Mouse (Mus musculus) kidney, embryonic 16.5 days (tissue): ENCODE measurements around the gene Bcl2. TPM values are rescaled to one million over a fixed set of nuclear protein-coding genes. Genes with fewer than 3 reads are reported as not detected.
A peak's percentile ranks its signal among the peaks of the same experiment; 100 is the strongest.

Experiments
- ATAC-seq: fragments of 200-750 bp; cut with Nextera tagmentation; 2 replicates; pipeline ENCODE4 v1.8.0; 2017; ENCODE audit warnings: moderate TSS enrichment; ENCODE audit not compliant: low FRiP score, low TSS enrichment
- H3K27ac ChIP-seq: fragments of 300-500 bp; sonication (generic); 2 replicates; pipeline ENCODE4 v1.5.1; 2014; ENCODE audit warnings: low read length
- H3K27me3 ChIP-seq: fragments of 300-500 bp; sonication (generic); 2 replicates; pipeline ENCODE4 v1.6.1; 2014; ENCODE audit warnings: low read length, control low read depth, mixed read lengths; ENCODE audit not compliant: insufficient read depth
- H3K36me3 ChIP-seq: fragments of 300-500 bp; sonication (generic); 2 replicates; pipeline ENCODE4 v1.6.1; 2014; ENCODE audit warnings: low read length, control low read depth, mixed read lengths; ENCODE audit not compliant: insufficient read depth
- H3K4me1 ChIP-seq: fragments of 300-500 bp; sonication (generic); 2 replicates; pipeline ENCODE4 v1.6.1; 2014; ENCODE audit warnings: low read length, control low read depth, mixed read lengths; ENCODE audit not compliant: insufficient read depth
- H3K4me2 ChIP-seq: fragments of 300-500 bp; sonication (generic); replicated peaks from 2 replicates; pipeline ENCODE4 v1.6.1; 2014; ENCODE audit warnings: low read depth, low read length
- H3K4me3 ChIP-seq: fragments of 300-500 bp; sonication (generic); 2 replicates; pipeline ENCODE4 v1.5.1; 2014; ENCODE audit warnings: mild to moderate bottlenecking, low read length
- H3K9ac ChIP-seq: fragments of 300-500 bp; sonication (generic); replicated peaks from 2 replicates; pipeline ENCODE4 v1.6.1; 2014; ENCODE audit warnings: low read length
- H3K9me3 ChIP-seq: fragments of 300-500 bp; sonication (generic); 2 replicates; pipeline ENCODE4 v1.6.1; 2016; ENCODE audit warnings: low read length, control low read depth
- WGBS: fragments of 180-500 bp; shearing (Covaris S2); extraction: QIAGEN DNeasy Blood & Tissue Kit; methylation state at CpG from one replicate; pipeline ENCODE4 v1.1.7; 2014; 5-methylcytosine and 5-hydroxymethylcytosine counted together
- polyA plus RNA-seq: library from polyadenylated mRNA; unstranded; fragments of >200 nt; fragmentation: Nextera tagmentation; extraction: Ambion mirVana; gene quantifications from 2 replicates; pipeline ENCODE4 v1.2.1, GENCODE M21; 2015

Gene Bcl2
- 20.4 and 28.2 TPM in 2 replicates for polyA plus RNA-seq

DNA sequence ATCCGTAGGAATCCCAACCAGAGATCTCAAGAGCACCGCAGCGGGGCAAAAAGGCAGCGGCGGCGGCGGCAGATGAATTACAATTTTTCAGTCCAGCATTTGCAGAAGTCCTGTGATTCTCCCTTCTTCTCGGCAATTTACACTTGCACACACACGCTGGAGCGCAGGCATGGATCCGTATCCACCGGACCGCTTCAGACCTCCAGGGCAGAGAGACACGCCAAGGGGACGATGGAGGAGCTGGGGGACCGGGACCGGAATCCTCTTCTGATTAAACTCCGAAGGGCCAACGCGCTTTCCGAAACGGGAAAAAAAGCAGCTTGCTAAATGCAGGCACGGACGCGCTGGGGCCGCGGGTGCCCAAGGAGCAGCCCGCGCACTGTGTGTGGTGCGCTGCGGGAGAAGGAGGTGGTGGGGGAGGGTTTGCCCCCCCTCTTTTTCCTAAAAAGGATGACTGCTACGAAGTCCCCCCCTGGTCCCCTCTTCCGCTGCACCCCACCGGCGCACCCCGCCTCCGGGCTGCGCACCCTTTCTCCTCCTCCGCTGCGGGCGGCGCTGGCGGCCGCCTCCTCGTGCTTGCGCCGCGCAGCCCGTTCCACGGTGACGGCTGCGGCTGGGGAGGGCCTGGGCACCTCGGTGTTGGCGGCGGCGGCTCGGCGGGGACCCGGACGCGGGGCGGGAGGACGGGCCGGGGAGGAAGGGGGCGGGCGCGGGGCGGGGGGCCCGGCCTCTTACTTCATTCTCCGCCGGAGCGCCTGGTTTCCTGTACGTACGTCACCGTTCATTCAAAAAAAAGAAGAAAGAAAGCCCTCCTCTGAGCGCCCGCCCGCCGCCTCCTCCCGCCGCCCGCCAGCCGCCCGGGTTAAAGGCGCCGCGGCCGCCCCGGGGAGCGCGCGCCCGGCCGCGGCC lies at the start of gene Bcl2:
Bcl2 (minus strand) TSS at position 654 of the 909 bp plus-strand sequence.
- under 1% methylated on average over 53 of the region's 95 CpGs for WGBS
- H3K4me2 ChIP-seq = peak within 1 kb of the TSS; percentile 92
- H3K27me3 ChIP-seq = no peaks in the 10 kb centered on the region
- peaks cover 40% of the 10 kb centered on the region for H3K4me1 ChIP-seq
- peak within 1 kb of the TSS; percentile 94 for H3K27ac ChIP-seq
- H3K4me3 ChIP-seq = peak within 1 kb of the TSS; percentile 84
- no peaks in the 10 kb centered on the region for H3K9me3 ChIP-seq
- no peaks in the 10 kb centered on the region for H3K36me3 ChIP-seq
- peak within 1 kb of the TSS; percentile 93 for H3K9ac ChIP-seq
- ATAC-seq = peak; percentile 75

- Histone ChIP-seq H3K9ac (no peak overlapping the region), H3K36me3 (peaks cover 1% of the 10 kb centered on the region; the same call in 1 of the 2 replicates), H3K27ac (no peak overlapping the region), H3K4me1 (peaks cover 16% of the 10 kb centered on the region), H3K27me3 (no peaks in the 10 kb centered on the region), H3K4me2 (0 out of 2 replicates have a peak overlapping the region, but pooled peaks have one; percentile 99), H3K4me3 (no peak overlapping the region), H3K9me3 (no peaks in the 10 kb centered on the region)
- no peak for ATAC-seq
- 84% methylated on average over 3 of the region's 3 CpGs for WGBS
Measured at GRCm38 (mm10) chr1:106760750-106761149, 46.7 kb upstream of the Bcl2 start.

DNA sequence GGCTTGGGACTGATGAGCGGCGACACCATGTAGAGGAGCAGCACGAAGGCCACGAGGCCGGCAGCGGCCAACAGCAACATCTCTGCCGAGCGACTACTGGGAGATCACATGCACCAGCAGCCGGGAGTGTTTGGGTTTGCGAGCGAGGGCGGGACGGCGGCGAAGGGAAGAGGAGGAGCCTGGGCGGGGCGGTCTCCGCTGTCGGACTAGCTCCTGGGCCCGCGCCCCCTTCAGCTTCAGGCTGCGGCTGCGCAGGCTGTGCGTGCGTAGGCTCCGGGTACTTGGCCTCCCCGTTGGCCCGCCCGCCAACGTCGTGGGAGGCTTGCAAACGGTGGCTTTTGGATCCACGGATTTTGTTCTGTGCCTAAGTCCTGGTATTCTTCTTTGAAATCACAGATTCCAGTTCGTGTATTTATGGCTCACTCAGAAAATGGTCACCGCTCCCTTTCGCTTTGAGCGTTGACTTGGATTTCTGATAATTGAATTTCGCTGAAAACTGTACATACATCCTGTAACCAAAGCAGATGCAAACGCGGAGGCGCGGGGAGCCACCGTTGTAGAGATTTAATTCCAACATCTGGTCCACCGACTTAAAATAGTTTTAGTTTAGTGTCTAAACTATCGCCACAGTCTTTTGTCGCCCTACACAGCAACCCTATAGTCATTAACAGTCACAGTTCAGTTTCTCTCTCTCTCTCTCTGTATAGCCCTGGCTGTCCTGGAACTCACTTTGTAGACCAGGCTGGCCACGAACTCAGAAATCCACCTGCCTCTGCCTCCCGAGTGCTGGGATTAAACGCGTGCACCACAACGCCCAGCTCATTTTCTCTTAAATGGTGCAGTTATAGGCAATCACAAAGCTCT lies 45.7 kb upstream of the Bcl2 start, which contains the start of gene Kdsr:
Kdsr (minus strand) TSS at position 156 of the 864 bp plus-strand sequence.
- Histone ChIP-seq H3K36me3 (peaks cover 6% of the 10 kb centered on the region; the same call in 1 of the 2 replicates), H3K9ac (peak within 1 kb of the TSS; percentile 83), H3K4me2 (peak within 1 kb of the TSS; percentile 99), H3K9me3 (no peaks in the 10 kb centered on the region), H3K27me3 (no peaks in the 10 kb centered on the region), H3K27ac (peak within 1 kb of the TSS; percentile 95), H3K4me1 (peaks cover 15% of the 10 kb centered on the region), H3K4me3 (peak within 1 kb of the TSS; percentile 76)
- 2% methylated on average over 50 of the region's 51 CpGs for WGBS
- peak; percentile 99 for ATAC-seq

- H3K36me3 ChIP-seq = peaks cover 6% of the 10 kb centered on the region; the same call in 1 of the 2 replicates
- H3K9ac ChIP-seq = peak overlapping the region; percentile 83
- peak overlapping the region; percentile 95 for H3K27ac ChIP-seq
- peak; percentile 79 for ATAC-seq
- WGBS = 1% methylated on average over 34 of the region's 34 CpGs
- no peaks in the 10 kb centered on the region for H3K27me3 ChIP-seq
- peak overlapping the region; percentile 99 for H3K4me2 ChIP-seq
- H3K4me3 ChIP-seq = peak overlapping the region; percentile 76
- H3K4me1 ChIP-seq = peaks cover 13% of the 10 kb centered on the region
- H3K9me3 ChIP-seq = no peaks in the 10 kb centered on the region
Measured at GRCm38 (mm10) chr1:106758734-106759571, 44.9 kb upstream of the Bcl2 start.

DNA sequence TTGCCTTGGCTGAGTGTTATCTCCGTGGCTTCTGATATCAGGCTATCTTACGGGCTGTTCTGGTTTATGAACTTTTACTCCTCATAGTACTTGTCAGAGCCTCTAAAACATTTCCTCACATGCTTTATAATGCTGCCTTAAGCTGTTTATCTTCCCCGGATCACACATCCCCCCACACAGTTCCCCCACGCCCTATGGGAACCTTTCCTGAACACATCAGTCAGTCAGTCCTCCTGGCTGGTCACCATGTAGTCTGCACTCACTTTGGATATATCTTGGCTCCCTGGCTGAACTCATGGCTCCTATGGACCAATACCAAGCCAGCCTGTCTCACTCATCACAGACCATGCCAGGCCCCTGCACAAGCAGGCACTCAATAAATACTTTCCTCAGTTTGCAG lies 42.6 kb upstream of the Bcl2 start:
- 57% methylated on average over 4 of the region's 4 CpGs for WGBS
- no peak overlapping the region for H3K27ac ChIP-seq
- no peaks in the 10 kb centered on the region for H3K9me3 ChIP-seq
- H3K4me3 ChIP-seq = no peak overlapping the region
- H3K9ac ChIP-seq = no peak overlapping the region
- H3K27me3 ChIP-seq = no peaks in the 10 kb centered on the region
- peaks cover 6% of the 10 kb centered on the region; the same call in 1 of the 2 replicates for H3K36me3 ChIP-seq
- H3K4me2 ChIP-seq = no peak overlapping the region
- H3K4me1 ChIP-seq = peaks cover 13% of the 10 kb centered on the region
- ATAC-seq = no peak

DNA sequence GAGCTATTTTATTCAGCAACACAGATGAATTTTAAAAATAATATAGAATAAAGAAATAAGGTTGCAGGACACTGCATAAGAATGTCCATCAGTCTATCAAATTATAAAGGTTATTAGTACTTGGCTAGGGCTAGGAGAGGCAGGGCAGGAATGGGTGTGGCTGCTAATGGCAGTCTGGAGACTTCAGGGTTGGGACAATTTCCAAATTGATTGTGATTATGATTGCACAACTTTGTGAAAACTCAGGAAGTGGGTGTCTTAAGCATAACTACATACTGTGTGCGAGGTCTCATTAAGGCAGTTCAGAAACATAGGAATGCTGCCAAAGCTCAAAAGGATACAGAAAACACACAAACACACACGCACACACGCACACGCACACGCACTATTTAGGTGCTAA lies 37.9 kb upstream of the Bcl2 start:
- no peaks in the 10 kb centered on the region; the same call in 1 of the 2 replicates for H3K4me1 ChIP-seq
- no peak for ATAC-seq
- peaks cover 9% of the 10 kb centered on the region for H3K36me3 ChIP-seq
- 91% methylated on average over 5 of the region's 5 CpGs for WGBS
- H3K9me3 ChIP-seq = no peaks in the 10 kb centered on the region
- H3K27me3 ChIP-seq = no peaks in the 10 kb centered on the region
- H3K9ac ChIP-seq = no peak overlapping the region
- no peak overlapping the region for H3K4me3 ChIP-seq
- H3K4me2 ChIP-seq = no peak overlapping the region
- no peak overlapping the region for H3K27ac ChIP-seq

DNA sequence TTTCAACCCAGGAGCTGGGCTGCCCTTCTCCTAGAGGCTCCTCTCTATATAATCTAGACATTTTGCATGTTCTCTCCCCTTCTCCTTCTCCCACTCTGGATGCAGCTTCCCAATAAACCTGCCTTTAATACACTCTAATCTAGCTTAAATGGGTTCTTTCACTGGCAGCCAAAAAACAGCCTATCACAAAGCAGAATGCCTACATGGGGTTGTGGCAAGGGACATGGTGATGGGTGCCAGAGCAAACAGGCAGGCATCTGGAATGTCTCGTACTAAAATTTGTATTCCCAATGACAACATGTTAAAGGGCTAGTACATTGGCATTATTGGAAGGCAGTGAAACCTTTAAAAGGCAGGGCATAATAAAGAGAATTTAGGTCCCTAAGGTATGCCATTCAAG lies 36.6 kb upstream of the Bcl2 start:
- no peaks in the 10 kb centered on the region for H3K4me1 ChIP-seq

GRCm38 (mm10) chr1:106748555-106749315 lies 34.7 kb upstream of the Bcl2 start:
- Histone ChIP-seq H3K27me3 (no peaks in the 10 kb centered on the region), H3K36me3 (peaks cover 14% of the 10 kb centered on the region), H3K27ac (no peak overlapping the region), H3K4me2 (no peak overlapping the region), H3K9me3 (no peaks in the 10 kb centered on the region), H3K9ac (no peak overlapping the region), H3K4me3 (no peak overlapping the region), H3K4me1 (no peaks in the 10 kb centered on the region)
- 89% methylated on average over 6 of the region's 6 CpGs for WGBS
- no peak for ATAC-seq

More for the DNA sequence above, 36.6 kb upstream of the Bcl2 start:
- Histone ChIP-seq H3K27me3 (no peaks in the 10 kb centered on the region), H3K4me2 (no peak overlapping the region), H3K27ac (no peak overlapping the region), H3K9ac (no peak overlapping the region), H3K9me3 (no peaks in the 10 kb centered on the region), H3K36me3 (peaks cover 20% of the 10 kb centered on the region), H3K4me3 (no peak overlapping the region)
- 82% methylated on average over 1 of the region's 1 CpGs for WGBS
- no peak for ATAC-seq
